Mouse (Mus musculus) olfactory bulb, adult 2 months (tissue): ENCODE results near the gene Myoz1.

ENCODE experiments used
- CTCF ChIP-seq: fragments of 200-500 bp; IDR thresholded peaks from 2 replicates; pipeline ENCODE4 v1.5.1; 2012; ENCODE audit warnings: low read depth, mild to moderate bottlenecking, low read length, moderate library complexity; ENCODE audit not compliant: insufficient read depth
- POLR2A ChIP-seq: fragments of 200-500 bp; IDR thresholded peaks from 2 replicates; pipeline ENCODE4 v1.6.1; 2012; ENCODE audit warnings: mild to moderate bottlenecking, low read depth, low read length, moderate library complexity; ENCODE audit not compliant: insufficient read depth

DNA sequence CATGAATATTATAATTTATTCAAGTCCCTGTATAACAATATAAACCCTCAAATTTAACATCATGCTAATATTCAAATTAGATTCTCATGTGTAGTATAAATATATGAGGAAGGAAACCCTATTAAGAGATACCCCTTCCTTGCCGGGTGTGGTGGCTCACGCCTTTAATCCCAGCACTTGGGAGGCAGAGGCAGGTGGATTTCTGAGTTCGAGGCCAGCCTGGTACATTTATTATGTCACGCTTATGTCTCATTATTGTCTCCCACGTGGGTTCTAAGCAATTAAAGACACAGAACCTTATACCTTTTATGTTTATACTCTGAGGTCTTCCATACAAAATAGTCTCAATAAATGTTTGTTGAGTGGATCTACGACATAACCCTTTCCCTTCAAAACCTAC is 17.6 kb downstream of the Myoz1 start:
- TF ChIP-seq CTCF: no peak
- TF ChIP-seq POLR2A: no peak
